Mouse (Mus musculus) cerebellum, adult 2 months (tissue): ENCODE measurements around the gene Zeb2.

Source experiments
- CTCF ChIP-seq: fragments of 200-500 bp; IDR thresholded peaks from 2 replicates; pipeline ENCODE4 v1.5.1; 2011; ENCODE audit warnings: low read depth, mild to moderate bottlenecking, control low read depth, low read length, moderate library complexity, borderline replicate concordance; ENCODE audit not compliant: insufficient read depth
- POLR2A ChIP-seq: fragments of 200-500 bp; IDR thresholded peaks from 2 replicates; pipeline ENCODE4 v1.6.1; 2011; ENCODE audit warnings: low read length, control low read depth, borderline replicate concordance; ENCODE audit not compliant: insufficient read depth

DNA sequence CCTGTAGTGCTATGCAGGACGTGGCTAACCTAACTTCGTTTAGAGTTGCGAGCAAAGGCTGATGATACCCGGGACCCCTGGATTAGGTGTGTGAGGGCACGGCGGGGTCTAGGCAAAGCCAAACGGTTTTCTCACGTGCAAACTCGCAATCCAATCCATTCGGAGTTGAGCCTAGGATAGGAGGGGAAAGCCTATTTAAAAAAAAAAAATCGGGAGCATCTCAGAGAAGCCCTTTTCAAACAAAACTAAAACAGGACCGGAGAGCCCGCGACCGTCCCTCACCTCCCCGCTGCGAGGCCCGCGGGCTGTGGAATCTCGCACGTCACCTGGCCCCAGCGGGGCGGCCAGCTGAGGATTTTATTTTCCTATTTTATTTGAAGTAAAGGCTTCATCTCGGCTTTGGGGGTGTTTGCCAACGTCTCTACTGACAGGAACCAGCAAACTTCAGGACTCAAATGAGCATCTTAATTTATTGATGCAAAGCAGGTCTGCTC is 617 bp downstream of the Zeb2 start:
- TF ChIP-seq POLR2A (no peak), CTCF (no peak)
